Mouse (Mus musculus) retina, postnatal 1 day (tissue): ENCODE measurements around the gene 9630041A04Rik.

Source experiments
- DNase-seq: peaks from one replicate; pipeline ENCODE4 v3.0.0-alpha.2; 2012

Gene 9630041A04Rik

DNA sequence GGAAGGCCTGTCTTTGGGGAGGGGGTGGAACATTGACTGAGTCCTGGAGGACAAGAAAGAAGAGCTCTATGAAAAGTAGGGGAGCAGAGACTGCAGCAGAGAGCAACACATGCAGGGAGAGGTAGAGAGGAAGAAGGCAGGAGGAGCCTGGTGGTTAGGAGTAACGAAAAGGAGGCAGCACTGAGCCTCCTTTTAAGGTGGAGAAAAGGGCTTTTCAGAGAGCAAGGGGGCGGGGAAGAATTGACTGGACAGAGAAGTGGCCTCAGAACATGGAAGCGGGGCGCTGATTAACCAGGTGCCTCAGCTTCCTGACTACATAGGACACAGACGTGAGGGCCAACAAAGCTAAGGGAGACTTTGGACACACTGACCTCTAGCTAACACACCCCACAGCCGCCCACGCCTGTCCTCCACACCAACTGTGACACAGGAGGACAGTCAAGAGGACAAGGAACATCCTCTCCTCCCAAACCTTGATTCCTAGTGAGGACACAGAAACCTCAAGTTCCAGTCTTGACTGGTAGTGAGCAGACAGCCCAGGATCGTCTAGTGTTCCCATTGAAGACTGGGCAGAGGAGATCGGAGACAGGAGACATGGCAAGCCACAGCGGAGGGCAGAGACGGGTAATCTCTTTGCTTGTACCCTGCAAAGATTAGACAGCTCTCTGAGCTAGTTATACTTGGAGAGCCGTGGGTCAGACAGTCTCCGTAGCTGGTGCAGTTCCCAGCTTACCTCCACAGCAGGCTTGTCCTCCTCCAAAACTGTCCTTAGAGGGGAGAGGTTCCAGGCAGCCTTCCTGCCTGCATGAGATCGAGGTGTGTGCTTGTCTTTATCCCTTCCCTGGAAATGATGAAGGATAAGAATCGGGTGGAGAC is at the start of gene 9630041A04Rik:
Gene 9630041A04Rik (plus strand): TSS at position 246 of the 876 bp plus-strand sequence.
- DNase-seq, result no peak

DNA sequence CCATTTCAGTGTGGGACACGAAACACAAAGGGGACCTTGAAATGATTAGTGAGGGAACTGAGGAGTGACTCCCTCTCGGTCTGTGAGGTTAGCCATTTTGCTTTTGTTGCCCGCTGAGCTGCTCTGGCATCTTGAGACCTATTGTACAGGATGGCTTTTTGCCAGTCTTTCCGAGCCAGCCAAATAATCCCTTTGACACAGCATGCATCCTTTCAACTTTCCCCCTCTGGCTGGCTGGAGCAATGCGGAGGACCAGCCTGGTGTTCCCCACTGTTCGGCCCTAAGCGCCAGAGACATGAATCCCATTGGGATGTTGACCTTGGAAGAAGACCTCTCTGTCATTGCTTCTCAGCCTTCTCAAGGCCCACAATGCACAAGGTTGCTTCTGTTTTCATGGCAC is 37.7 kb upstream of the 9630041A04Rik start:
- DNase-seq, result peak; percentile 30

DNA sequence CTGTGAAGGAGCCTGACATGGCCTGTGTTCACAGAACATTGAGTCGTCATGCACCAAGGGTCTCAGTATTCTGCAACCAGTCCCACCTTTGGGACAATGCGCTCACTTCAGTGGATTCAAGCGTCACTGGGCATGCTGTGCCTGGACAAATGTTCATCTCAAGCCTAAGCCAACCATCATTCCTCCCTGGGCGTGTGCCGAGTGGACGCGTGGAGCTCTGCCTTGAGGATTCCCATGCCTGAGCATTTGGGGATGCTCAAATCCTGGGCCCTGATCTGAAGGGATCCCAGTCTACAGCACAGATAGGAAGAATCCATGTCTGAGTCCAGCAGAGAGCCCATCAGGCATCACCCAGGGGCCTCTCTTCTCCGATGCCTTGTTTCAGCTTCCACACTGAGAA is 36.0 kb upstream of the 9630041A04Rik start:
- DNase-seq, result no peak

DNA sequence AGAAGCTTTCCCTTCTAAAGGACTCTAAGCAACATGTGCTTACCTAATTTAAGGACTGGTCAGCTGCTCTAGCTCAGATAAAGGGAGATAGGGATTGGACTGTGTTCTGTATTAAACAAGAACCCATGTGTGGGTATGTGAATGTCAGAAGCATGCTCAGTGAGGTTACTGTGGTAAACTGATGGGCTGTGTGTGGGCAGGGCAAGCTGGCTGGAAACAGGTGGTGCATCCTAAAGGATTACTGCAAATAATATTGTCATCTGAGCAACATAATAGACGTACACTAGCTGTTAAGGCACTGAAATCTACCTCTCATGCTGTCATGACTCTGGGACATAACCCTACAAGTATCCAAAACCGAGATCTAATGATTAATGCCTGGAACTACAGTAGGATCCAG is 28.0 kb upstream of the 9630041A04Rik start:
- no peak for DNase-seq

DNA sequence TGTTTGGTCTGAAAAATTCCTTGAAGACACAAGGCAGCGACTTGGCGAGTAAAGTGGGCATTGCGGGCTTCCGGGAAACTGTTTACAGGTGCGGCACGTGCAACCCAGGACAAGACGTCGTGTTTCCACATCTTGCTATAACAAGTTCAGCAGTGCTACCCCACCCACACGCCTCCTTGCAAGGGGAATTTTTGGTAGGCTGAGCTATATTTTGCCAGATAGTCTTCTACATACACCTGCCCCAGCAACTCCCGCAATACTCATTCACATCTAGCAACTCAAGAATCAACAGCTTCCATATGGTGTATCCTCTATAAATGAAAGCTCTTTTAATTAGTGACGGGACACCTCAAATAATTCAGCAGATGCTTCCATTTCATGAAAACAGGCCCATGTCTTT is 20.5 kb upstream of the 9630041A04Rik start:
- no peak for DNase-seq

DNA sequence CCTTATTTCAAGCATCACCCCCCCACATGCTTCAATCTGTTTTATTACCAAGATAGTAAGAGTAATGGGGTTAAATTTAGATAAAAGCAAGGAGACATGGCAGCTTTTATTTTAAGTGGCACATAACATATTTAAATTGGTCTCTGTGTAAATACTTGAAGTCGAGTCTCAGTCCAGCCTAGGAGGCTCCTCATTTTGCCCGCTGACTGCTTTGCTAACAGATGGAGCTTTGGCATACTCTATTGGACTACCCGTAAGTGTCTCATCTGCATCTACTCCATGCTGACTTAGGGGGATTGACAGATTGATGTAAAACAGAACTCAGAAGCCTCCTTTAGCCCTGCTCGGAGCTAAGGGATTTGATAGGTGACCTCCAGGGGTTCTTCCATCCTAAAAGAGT is 17.7 kb upstream of the 9630041A04Rik start:
- DNase-seq, result no peak

DNA sequence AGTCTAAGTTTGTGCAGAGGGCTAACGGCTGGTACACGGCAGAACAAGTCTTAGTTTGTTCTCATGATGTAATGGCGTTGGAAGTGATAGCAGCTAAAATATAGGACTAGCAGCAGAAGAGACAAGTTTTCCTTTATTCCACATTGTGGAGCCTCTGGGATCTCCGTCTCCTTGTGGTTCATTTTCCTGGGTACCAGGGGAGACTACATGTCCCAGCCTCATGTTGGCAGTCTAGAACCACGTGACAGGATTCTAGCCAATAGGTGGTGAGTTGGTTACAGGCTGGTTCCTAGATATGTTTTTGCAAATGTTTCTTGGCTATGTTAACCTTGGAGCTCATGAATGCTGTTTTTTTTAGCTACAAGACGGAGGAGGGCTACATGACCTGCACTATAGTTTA is 15.9 kb upstream of the 9630041A04Rik start:
- no peak for DNase-seq

DNA sequence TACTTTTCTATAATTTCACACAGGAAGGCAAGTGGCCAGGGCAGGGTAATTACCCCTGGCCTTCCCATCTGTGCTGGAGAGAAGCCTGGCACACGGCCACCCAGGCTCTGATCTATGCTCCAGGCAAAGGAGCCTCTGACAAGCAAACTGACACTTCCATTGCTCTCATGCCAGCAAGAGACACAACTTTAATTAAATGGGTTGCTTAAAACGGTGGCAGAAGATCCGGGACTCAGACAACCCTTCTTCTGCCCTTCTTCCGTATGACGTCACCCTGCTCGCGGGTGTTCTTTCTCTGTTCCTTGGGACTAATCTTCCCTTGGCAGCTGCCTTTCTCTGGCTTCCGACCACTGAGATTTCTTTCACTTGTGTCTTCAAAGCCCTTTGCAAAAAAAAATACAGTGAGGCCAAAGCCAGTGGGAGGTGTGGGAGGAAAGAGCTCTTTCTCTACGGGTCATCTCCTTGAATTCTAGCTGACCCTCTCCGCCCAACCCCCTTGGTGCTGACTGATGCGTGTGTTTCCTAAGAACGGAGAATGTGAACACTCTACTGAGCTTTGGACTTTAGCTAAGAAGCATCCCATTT is 932 bp downstream of the 9630041A04Rik start:
- DNase-seq, result peak; percentile 52

DNA sequence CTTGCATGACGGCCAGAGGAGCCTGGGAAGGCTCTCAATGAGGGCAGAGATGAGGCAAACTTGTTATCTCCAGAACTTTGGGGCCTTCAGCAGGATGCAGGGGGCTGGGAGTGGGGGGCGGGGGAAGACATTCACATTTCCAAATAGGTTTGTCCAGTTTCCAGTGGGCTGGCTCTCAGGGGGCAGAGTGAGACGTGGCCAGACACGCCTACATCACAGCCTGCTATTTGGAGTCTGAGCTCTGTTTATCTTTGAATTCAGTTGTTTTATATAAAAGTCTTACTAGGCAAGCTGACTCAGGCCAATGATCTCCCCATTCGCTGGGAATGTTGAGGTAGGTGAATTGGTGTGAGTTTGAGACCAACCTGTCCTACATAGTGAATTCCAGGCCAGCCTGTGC is 1.5 kb downstream of the 9630041A04Rik start:
- DNase-seq, result no peak

DNA sequence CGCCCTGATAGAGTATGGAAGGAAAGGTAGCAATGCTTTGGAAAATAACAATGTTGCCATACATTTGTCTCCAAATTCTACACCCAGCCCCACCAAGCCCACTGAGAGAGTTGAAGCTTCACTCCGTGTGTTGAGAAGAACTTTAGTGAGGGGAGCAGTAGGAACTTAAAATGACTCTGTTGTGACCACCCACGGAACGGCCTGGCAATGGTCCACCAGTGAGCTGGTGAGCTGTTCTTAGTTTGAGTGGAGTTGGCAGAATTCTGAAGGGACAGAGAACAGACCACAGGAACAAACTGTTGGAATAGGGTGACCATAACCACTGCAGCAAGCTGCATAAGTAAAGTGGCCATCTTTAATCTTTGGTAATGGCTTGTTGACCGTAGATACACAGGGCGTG is 7.0 kb downstream of the 9630041A04Rik start:
- no peak for DNase-seq

DNA sequence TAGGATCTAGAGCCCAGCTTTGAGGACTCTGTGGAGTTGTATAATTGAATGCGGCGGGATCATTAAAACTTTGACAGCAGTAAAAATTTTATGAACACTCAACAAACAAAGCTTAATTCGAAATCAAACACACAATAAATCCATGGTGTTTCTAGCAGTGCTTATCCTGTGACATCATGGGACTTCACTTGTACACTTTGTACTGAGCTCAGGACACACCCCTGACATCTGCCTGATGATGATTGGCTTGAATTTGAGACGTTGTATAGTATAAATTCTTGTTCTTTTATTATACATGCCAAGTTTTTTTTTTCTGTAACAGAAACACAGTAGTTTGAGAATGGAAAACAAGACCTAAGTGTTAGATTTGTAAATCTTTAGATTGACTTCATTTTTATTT is 8.4 kb downstream of the 9630041A04Rik start:
- no peak for DNase-seq

DNA sequence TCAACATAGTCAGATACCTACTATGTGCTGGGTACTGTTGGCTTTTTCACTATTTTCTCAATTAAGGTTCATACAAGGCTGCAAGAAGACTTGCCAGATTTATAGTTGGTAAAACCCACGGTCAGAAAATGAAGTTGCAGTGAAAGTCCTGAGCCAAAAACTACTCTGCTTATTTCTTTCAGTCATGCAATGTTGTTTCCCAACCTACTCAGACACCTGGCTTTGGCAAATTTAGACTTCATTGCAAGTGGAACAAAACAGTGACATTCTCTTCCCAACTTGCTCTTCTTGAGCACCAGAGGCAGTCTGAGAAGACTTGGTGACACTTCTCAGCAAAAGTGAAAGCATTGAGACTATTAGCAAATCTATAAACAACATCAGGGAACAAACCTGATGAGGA is 13.7 kb downstream of the 9630041A04Rik start:
- DNase-seq, result no peak

DNA sequence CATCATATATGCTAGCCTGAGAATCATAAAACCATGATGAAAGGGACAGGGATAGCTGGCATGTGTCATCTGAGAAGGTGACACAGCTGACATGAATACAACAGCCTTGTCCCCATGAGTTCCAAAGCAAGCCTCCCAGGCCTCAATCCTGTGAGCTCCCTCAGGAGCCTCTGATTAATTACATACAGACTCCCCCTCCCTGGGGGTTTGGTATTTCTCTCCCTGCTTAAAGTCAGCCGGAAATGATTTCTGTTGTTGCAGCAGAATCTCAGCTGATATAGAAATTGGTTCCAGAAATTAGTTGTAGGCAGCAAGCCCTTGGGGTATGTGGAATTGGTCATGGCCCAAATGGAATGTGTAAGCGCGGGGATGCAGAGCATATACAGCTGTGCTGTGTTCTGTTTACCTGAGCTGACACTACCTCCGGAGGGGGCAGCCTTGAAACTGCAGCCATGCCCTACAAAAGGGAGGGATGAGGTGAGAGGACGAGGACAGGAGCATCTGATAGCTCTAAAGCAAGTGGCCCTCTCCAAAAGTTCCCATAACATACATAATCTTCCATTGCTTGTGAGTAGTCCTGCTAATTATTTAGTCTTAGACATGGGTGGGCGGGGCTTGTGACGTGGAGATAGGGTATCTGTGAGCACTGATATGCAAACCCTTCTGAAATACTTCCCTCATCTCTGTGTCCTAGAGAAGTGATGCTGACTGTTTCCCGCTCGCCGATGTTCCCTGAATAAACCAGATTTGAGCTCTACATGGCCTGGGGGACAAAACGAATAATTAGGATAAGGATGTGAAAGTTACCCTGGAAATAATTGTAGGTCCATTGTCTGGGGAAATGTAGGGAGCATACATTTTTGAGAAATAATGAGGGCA is 15.7 kb downstream of the 9630041A04Rik start:
- DNase-seq, result no peak

DNA sequence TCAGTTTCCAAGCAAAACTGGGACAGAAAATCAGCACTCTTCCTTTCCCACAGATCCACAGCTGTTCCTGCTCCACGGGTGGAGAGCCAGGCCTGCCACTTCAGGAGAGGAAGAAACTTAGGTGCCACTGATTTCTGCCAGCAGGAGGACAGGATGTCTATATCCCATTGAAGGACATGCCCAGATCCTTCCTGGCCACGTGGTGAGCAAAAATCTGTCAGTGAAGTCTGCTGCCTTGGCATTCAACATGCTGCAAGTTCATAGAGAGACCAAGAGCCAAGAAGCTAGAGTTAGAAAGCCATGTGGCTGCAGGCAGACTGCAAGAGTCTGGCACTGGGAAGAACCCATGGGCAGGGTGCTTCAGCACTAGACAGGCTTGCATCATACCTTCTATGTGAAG is 21.7 kb downstream of the 9630041A04Rik start:
- DNase-seq, result no peak

DNA sequence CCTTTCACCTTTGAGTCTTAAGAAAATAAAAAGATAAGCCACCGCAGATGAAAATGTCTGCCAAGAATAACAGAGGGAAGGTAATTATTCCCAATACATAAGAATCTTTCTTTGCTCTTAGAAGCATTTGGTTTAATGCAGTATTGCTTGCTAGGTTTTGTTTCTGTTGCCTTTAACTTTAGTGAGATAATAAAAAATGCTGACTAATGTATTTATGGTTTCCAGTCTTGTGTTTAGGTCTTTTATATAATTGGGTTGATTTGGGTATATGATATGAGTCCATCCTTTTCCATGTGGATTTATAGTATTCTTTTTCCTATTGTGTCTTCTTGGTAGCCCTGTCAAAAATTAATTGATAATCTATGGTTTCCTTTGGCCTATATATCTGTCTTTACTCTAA is 36.2 kb downstream of the 9630041A04Rik start:
- DNase-seq, result no peak

DNA sequence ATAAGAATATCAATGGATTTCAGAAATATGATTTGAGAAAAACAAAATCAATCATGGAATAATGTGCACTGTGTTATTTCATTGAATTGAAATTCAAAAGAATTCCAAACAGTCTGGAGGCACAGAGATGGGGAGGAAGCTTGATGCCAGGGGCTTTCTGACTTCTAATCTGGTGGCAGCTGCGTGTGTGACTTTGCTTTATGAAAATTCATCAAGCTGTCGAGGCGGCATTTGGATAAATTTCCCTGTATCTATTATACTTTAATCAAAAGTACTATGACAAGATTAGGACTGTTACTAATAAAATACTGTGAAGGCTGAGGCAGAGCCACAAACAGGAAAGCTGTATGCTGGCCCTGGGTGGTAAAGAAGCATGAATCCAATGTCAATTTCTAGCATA is 41.8 kb downstream of the 9630041A04Rik start:
- DNase-seq, result no peak

DNA sequence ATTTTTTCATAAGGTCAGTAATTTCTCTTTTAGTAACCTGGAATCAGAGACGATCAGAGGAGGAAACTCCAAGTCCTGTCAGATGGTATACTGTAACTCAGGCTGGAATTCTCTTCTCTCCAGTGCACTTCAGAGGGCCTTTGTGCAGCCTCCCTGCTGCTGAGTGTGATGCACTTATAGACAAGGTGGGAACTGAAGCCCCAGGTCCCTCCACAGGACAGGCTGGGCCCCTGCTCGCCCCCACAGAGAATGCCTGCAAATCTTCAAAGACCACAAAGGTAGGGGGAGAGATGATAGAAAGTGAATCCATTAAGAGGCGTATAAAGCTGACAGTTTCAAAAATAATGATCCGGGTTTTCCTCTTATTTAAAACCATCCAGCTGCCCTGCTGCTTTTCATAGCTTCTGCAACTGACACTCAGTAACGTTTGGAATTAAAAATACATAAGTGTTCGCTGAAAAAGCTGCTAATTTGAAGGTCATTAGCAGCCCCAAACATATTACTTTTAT is 46.2 kb downstream of the 9630041A04Rik start:
- DNase-seq, result no peak

DNA sequence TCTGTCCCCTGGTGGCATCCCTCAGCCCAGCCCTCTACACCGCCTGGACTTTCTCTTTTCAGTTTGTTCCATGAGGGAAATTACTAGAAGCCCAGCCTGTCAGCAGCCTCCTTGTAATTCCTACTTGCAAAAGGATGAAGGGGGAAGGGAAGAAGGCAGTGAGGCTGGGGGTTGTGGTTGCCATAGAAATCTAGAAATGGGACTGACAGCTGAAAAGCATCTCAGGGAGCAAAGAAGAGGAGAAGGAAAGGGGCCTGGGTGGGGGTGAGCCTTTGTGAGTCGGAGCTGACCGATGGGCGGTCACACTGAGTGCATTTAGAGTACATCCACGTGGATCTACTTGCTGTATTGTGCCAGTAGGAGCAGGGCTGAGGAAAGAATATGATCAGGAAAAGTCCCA is 47.2 kb downstream of the 9630041A04Rik start:
- DNase-seq, result peak; percentile 10

DNA sequence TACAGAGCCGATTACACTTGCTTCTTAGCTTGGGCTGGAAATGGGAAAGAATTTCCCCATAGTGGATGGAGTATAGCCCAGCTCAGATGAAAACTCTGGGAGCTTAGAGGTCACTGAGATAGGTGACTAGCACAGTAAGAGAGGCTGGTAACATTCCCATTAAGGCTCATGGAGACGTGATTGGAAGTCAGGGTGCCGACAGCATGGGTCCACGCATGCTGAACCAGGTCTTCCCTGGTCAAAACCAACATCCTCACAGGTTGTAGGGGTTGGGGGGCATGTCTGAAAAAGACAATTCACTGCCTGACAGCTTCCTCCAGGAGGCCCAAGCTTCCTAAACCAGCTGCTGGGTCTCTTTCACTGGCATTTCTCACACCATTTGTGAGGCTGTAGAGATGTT is 47.9 kb downstream of the 9630041A04Rik start:
- no peak for DNase-seq

DNA sequence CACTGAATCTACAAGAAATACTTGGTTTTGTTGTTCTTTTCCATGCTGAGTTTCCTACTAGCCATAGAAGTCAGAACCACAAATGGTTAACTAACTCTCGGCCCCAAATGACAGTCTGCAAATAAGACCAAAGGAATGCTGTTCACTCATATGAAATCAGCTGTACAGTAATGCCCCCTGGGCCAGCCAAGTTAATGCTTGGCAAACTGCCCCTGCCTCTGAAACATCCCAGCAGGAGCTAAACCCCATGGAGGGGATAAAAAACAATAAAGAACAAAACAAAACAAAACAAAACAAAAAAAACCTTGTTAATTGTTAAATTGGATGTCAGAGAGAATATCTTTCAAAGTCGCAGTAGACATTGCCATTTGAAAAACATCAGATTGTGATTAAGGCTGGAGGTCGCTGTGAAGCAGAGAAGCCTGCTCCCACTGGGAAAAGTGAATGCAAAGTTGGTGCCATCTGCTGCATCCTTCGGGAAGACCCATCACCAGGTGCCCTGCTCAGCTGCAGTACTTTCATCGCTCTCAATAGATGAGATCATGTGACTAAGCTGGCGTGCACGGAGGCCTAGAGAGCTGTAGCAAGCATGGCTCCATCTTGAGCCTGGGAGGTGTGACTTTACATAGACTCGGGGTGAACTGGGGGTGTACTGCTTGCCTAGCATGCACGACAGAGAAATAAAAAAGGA is 49.7 kb downstream of the 9630041A04Rik start:
- peak; percentile 77 for DNase-seq

DNA sequence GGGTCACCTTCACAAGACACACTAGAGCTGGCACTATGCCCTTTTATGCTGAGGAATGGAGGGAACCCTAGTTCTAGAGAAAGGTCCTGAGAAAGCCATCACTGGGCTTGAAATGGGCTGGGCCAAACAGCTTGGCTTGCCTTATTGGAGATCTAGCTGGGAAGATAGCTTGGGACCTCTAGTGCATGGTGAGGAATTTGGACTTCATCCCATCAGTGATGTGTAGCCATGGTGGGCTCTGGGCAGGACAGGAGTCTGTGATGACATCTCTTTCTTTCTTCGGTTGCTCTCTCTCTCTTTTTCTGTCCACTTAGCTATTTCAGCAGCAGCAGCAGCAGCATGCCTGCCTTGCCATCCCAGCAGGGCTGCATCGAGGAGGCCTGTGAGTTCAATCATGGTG is 53.4 kb downstream of the 9630041A04Rik start:
- no peak for DNase-seq

DNA sequence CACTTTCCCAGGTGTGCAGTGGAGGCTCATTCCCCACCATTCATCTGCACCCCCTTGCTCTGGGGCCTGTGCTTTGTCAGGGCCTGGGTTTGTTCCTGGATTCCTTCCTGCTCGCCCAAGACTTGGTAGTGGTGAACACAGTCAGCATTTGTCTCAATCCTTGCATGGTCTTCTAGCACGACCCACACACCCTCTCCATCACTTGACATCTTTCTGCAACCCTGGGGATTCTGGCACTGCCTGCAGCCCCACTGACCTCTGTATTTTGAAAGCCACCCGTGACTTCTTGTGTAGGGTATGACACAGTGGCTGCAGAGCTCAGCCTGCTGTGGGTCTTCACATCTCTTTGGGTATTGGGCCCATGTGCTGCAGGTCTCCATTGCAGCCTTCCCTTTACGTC is 57.1 kb downstream of the 9630041A04Rik start:
- DNase-seq, result no peak

DNA sequence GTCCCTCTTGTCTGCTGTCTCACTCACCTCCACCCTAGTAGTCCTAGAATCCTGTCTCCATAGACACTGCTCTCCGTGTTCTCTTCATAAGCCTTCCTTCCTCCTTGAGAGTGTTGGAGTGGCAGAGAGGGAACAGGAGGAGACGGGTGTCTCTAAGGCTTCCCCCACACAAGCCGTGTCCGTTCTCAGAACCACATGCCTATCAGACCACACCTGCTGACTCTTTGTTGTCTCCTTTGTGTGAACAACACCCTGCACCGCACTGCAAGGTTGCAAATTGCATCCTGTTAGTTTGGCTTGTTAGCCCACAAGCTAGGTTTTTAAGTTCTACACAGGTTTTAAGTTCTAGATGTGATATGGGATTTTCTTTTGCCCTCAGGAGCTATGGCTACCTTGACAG is 57.7 kb downstream of the 9630041A04Rik start:
- DNase-seq, result no peak
